Mouse (Mus musculus): Measurements from ENCODE around the gene Zfp503. TPM values are rescaled to one million over a fixed set of nuclear protein-coding genes. Genes with fewer than 3 reads are reported as not detected.

Gene Zfp503
- polyA plus RNA-seq, 1 experiment from 2014 or later, result 1.6 TPM

DNA sequence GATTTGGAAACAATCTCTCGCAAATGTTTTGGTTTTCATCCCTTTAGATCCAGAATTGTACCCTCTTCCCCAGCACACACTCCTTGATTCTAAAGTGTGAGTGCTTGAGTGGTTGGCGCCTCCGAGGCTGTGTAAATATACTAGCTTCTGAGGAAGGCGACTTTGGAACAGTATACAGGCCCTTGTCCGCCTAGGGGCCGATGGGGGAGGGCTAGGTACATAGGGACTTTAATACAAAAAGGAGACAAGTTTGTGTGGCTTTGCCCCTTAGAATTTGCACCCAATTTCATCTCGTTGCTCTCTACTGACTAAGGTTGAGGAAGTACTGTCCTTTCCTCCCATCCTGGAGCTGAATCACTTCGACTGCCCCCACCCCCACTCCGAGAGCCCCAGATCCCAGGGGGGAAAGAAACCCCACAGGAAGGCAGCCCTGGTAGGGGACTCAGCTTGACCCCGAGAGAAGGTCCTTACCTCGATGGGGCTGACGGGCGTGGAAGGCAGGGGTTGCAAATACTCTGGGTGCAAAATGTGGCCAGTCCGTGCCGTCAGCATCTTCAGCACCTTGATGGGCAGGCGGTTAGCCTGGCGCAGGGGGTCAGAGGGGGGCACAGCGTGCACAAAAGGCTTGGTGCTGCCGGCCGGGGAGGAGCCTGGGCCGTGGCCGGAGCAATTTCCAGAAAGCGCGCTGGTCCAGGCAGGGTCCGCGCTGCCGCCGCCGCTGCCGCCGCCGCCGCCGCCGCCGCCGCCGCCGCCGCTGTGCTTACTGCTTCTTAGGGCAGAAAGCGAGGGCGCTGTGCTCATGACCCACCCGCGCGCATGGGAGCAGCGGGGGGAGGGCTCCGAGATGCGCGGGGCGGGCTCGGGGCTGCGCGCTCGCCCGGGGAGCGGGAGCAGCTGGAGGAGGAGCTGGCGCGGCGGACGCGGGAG lies 2.4 kb downstream of the Zfp503 start:
- H3K4me1 ChIP-seq (ENCODE audit: control insufficient read depth in 2 of 2, insufficient read depth in 2 of 2, low read length in 2 of 2), result peaks cover 17 to 55% of the 10 kb centered on the region in 2 experiments
- peaks cover 60% of the 10 kb centered on the region for H3K27me3 ChIP-seq (ENCODE audit: control insufficient read depth, insufficient read depth, low read length)
- H3K4me2 ChIP-seq (ENCODE audit: low read length), result peak overlapping the region; percentile 90
- peak overlapping the region; percentile 67 for H3K9ac ChIP-seq (ENCODE audit: low read length)
- no peak for ATAC-seq (ENCODE audit: insufficient number of reproducible peaks, insufficient read depth, low FRiP score, low read depth)
- no peaks in the 10 kb centered on the region for H3K36me3 ChIP-seq (ENCODE audit: control insufficient read depth, insufficient read depth, low read length)
- under 1% methylated on average over 49 of the region's 61 CpGs for WGBS
- no peaks in the 10 kb centered on the region for H3K9me3 ChIP-seq (ENCODE audit: control insufficient read depth, low read length)
- H3K27ac ChIP-seq (replicated peaks in 1 of 2; ENCODE audit: control insufficient read depth in 1 of 2, insufficient read depth in 1 of 2, low read depth in 2 of 2, low read length in 2 of 2), result peak overlapping the region; percentile 77 to 86
- peak overlapping the region; percentile 57 to 69 for H3K4me3 ChIP-seq (ENCODE audit: control insufficient read depth in 1 of 2, insufficient read depth in 1 of 2, low read depth in 1 of 2, low read length in 2 of 2)

DNA sequence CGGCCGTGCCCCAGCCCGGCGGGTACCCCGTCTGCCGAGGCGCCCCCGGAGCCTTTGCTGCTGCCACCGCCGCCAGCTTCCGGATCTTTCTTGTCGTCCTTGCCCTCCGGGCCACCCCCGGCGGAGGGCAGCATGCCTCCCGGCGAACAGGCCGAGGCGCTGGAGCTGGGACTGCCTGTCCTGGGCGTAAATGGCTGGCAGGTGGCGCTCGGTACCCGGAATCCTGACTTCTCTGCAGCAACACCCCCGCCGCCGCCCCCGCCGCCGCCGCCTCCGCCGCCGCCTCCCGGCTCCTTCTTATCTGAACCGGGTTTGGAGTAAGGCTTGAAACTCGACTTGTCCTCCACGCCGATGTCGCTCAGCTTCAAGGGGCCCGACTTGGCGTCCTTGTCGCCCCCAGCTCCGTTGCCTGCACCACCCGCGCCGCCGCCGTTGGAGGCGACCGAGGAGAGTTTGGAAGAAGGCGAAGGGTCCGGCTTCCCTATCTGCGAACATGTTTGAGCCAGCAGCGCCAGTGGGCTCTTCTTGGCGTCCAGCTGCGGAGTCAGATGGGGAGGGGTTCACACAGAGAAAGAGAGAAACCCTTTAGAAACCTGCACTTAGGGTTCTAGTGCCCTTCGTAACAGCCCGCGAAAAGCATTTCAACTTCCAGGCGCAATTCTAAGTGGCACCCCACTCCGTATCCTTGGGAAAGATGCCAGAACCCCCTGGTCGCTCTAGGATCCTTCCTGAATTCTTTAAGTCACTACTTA lies 3.2 kb downstream of the Zfp503 start:
- H3K27me3 ChIP-seq (ENCODE audit: control insufficient read depth, insufficient read depth, low read length), result peaks cover 53% of the 10 kb centered on the region
- H3K4me3 ChIP-seq (ENCODE audit: control insufficient read depth in 1 of 2, insufficient read depth in 1 of 2, low read depth in 1 of 2, low read length in 2 of 2), result peak overlapping the region; percentile 57 to 69
- no peak for ATAC-seq (ENCODE audit: insufficient number of reproducible peaks, insufficient read depth, low FRiP score, low read depth)
- H3K4me1 ChIP-seq (ENCODE audit: control insufficient read depth in 2 of 2, insufficient read depth in 2 of 2, low read length in 2 of 2), result peaks cover 17 to 53% of the 10 kb centered on the region in 2 experiments
- peak overlapping the region; percentile 90 for H3K4me2 ChIP-seq (ENCODE audit: low read length)
- under 1% methylated on average over 59 of the region's 62 CpGs for WGBS
- no peaks in the 10 kb centered on the region for H3K9me3 ChIP-seq (ENCODE audit: control insufficient read depth, low read length)
- H3K9ac ChIP-seq (ENCODE audit: low read length), result peak overlapping the region; percentile 67
- no peaks in the 10 kb centered on the region for H3K36me3 ChIP-seq (ENCODE audit: control insufficient read depth, insufficient read depth, low read length)
- peak overlapping the region in 1 of 2 experiments; percentile 77; a peak in 2 of 4 replicates for H3K27ac ChIP-seq (replicated peaks in 1 of 2; ENCODE audit: control insufficient read depth in 1 of 2, insufficient read depth in 1 of 2, low read depth in 2 of 2, low read length in 2 of 2)

DNA sequence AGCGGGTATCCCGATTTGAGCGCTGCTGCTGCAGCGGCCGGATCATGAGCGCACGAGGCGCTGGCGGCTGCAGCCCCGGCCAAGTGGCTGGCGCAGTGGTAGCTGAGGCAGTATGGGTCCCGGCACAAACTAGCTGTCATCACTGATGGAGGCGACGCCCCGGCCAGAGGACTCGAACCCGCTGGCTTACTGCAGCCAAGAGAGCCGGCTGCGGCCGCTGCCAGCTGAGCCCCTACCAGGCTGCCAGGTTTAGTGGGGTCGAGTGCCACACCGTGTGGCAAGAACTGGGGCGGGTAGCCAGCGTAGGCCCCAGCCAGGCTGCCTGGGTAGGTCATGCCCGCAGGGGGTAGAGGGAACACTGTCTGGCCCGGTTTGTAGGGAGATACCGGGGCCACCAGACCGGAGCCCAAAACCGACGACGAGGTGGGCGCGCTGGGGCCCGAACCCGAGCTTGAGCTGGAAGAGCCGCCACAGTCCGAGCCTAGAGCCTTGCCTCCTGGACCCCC lies 3.9 kb downstream of the Zfp503 start:
- 3% methylated on average over 37 of the region's 37 CpGs for WGBS
- Histone ChIP-seq H3K4me1 (ENCODE audit: control insufficient read depth in 2 of 2, insufficient read depth in 2 of 2, low read length in 2 of 2) (peaks cover 16 to 46% of the 10 kb centered on the region in 2 experiments), H3K36me3 (ENCODE audit: control insufficient read depth, insufficient read depth, low read length) (no peaks in the 10 kb centered on the region), H3K27me3 (ENCODE audit: control insufficient read depth, insufficient read depth, low read length) (peaks cover 49% of the 10 kb centered on the region), H3K4me3 (ENCODE audit: control insufficient read depth in 1 of 2, insufficient read depth in 1 of 2, low read depth in 1 of 2, low read length in 2 of 2) (peak overlapping the region; percentile 57 to 69), H3K4me2 (ENCODE audit: low read length) (peak overlapping the region; percentile 90), H3K9ac (ENCODE audit: low read length) (peak overlapping the region; percentile 67), H3K27ac (replicated peaks in 1 of 2; ENCODE audit: control insufficient read depth in 1 of 2, insufficient read depth in 1 of 2, low read depth in 2 of 2, low read length in 2 of 2) (0 out of 4 replicates have a peak overlapping the region, but pooled peaks of 1 of the 2 experiments have one; percentile 6), H3K9me3 (ENCODE audit: control insufficient read depth, low read length) (no peaks in the 10 kb centered on the region)
- ATAC-seq (ENCODE audit: insufficient number of reproducible peaks, insufficient read depth, low FRiP score, low read depth), result no peak

DNA sequence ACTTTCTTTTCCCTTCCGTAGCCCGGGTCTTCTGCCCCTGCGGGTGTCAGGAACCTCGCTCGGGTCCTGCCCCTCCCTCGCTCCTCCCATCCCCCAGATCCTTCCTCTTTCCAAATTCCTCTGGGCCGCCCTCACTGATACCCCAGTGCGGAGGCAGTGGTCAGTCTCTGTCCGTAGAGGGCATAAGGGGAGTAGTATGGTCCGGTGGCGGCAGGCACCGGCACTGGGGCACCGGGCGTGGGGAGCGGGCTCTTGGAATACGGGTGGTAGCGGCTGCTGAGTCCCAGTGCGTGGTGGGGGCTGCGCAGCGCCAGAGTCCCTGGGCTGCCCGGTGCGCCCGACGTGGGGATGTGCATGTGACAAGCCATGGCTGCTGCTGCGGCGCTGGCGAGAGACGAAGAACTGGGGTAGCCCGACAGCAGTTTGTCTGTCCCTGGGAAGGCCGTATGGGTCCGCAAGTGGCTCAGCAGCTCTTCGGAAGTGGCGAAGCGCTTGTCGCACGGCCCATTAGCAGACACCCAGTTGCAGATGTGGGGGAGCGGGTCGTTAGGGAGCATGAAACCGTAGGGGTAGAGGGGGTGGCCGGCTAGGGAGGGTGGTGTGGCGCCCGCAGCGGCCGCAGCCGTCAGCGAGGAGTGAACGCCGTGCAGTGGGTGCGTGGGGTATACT lies 4.5 kb downstream of the Zfp503 start:
- H3K4me1 ChIP-seq (ENCODE audit: control insufficient read depth in 2 of 2, insufficient read depth in 2 of 2, low read length in 2 of 2), result peaks cover 16 to 42% of the 10 kb centered on the region in 2 experiments
- peak overlapping the region; percentile 67 for H3K9ac ChIP-seq (ENCODE audit: low read length)
- H3K27me3 ChIP-seq (ENCODE audit: control insufficient read depth, insufficient read depth, low read length), result peaks cover 47% of the 10 kb centered on the region

DNA sequence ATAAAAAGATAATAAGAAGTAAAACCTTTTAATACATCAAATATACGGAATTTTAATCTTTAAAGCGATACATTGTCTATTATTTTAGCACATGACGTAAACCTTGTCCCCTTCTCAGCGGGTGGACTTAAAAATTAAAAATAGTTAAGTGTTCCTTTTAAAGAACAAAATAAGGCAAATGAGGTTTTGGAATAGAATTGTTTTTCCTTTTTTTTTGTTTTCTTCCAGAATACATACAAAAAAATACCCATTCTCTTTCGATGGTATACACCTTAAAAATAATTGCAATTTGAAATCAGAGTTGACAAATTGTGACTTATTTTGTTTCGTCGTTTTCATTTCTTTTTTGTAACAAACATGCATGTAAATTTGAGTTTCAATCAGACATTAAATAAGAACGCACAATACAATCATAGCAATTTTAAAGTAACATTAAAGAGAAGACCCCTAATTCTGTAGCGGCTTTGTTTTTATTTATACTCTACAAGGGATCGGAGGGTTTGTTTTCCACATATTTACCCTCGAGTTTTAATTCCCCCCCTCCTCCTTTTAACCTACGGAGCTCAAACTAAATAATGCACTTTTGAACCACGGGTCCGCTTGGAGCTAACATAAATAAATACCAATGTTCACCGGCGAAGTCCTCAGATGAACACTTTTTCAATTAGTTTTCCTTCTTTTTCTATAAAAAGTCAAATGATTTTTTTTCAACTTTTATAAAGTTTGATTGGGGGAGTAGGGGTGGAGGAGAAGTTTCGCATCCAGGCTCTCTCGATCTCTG lies 5.3 kb downstream of the Zfp503 start:
- Histone ChIP-seq H3K9ac (ENCODE audit: low read length) (peak overlapping the region; percentile 67; the same call in 1 of the 2 replicates), H3K27ac (replicated peaks in 1 of 2; ENCODE audit: control insufficient read depth in 1 of 2, insufficient read depth in 1 of 2, low read depth in 2 of 2, low read length in 2 of 2) (no peak overlapping the region), H3K9me3 (ENCODE audit: control insufficient read depth, low read length) (no peaks in the 10 kb centered on the region), H3K27me3 (ENCODE audit: control insufficient read depth, insufficient read depth, low read length) (peaks cover 41% of the 10 kb centered on the region), H3K4me1 (ENCODE audit: control insufficient read depth in 2 of 2, insufficient read depth in 2 of 2, low read length in 2 of 2) (peaks cover 12 to 35% of the 10 kb centered on the region in 2 experiments), H3K4me3 (ENCODE audit: control insufficient read depth in 1 of 2, insufficient read depth in 1 of 2, low read depth in 1 of 2, low read length in 2 of 2) (peak overlapping the region; percentile 57 to 69; a peak in 3 of 4 replicates), H3K4me2 (ENCODE audit: low read length) (peak overlapping the region; percentile 90), H3K36me3 (ENCODE audit: control insufficient read depth, insufficient read depth, low read length) (no peaks in the 10 kb centered on the region)
- WGBS, result 25% methylated on average over 18 of the region's 18 CpGs
- ATAC-seq (ENCODE audit: insufficient number of reproducible peaks, insufficient read depth, low FRiP score, low read depth), result no peak

More for the DNA sequence above, 4.5 kb downstream of the Zfp503 start:
- Histone ChIP-seq H3K36me3 (ENCODE audit: control insufficient read depth, insufficient read depth, low read length) (no peaks in the 10 kb centered on the region), H3K4me2 (ENCODE audit: low read length) (peak overlapping the region; percentile 90), H3K9me3 (ENCODE audit: control insufficient read depth, low read length) (no peaks in the 10 kb centered on the region), H3K27ac (replicated peaks in 1 of 2; ENCODE audit: control insufficient read depth in 1 of 2, insufficient read depth in 1 of 2, low read depth in 2 of 2, low read length in 2 of 2) (0 out of 4 replicates have a peak overlapping the region, but pooled peaks of 1 of the 2 experiments have one; percentile 6), H3K4me3 (ENCODE audit: control insufficient read depth in 1 of 2, insufficient read depth in 1 of 2, low read depth in 1 of 2, low read length in 2 of 2) (peak overlapping the region; percentile 57 to 69)
- WGBS, result 8% methylated on average over 49 of the region's 49 CpGs
- no peak for ATAC-seq (ENCODE audit: insufficient number of reproducible peaks, insufficient read depth, low FRiP score, low read depth)

DNA sequence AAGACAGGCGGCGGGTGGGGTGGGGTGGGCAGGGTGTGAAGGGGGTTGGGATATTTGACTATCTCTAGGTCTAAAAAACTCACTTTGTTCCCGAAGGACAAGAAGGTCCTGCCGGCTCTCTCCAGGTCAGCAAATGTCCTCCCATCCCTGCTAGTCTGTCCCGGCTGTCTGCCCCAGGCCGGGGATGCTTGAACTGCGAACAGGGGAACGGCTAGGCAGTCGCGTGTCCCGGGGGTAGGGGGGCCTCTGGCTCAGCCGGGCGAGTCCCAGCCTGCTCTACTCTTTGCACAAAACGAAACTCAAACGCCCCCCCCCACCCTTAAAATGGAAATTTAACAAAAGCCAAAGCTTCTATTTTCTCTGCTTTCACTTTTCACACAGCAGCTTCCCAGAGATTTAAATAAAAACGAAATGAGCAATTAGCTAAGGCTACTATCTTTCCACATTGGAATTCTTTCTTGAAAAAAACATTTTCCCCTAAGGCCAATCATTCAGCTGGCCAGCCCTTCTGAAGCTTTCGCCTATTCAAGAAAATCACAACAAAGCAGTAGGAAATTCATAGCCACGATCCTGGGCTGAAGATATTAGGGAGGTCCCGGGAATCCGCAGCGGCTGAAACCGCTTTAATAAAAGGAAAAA lies 6.0 kb downstream of the Zfp503 start:
- Histone ChIP-seq H3K4me1 (ENCODE audit: control insufficient read depth in 2 of 2, insufficient read depth in 2 of 2, low read length in 2 of 2) (peaks cover 7 to 29% of the 10 kb centered on the region in 2 experiments; a peak in 3 of 4 replicates), H3K9me3 (ENCODE audit: control insufficient read depth, low read length) (no peaks in the 10 kb centered on the region), H3K9ac (ENCODE audit: low read length) (peak overlapping the region; percentile 60), H3K27me3 (ENCODE audit: control insufficient read depth, insufficient read depth, low read length) (peaks cover 34% of the 10 kb centered on the region), H3K27ac (replicated peaks in 1 of 2; ENCODE audit: control insufficient read depth in 1 of 2, insufficient read depth in 1 of 2, low read depth in 2 of 2, low read length in 2 of 2) (no peak overlapping the region), H3K4me2 (ENCODE audit: low read length) (peak overlapping the region; percentile 79), H3K36me3 (ENCODE audit: control insufficient read depth, insufficient read depth, low read length) (no peaks in the 10 kb centered on the region), H3K4me3 (ENCODE audit: control insufficient read depth in 1 of 2, insufficient read depth in 1 of 2, low read depth in 1 of 2, low read length in 2 of 2) (peak overlapping the region; percentile 31 to 43)
- no peak for ATAC-seq (ENCODE audit: insufficient number of reproducible peaks, insufficient read depth, low FRiP score, low read depth)
- 3% methylated on average over 22 of the region's 22 CpGs for WGBS

Measured in heart, embryonic 14.5 days (tissue).